Mouse (Mus musculus) olfactory bulb, adult 2 months (tissue): Measurements from ENCODE around the gene Reep6.

Source experiments
- CTCF ChIP-seq: fragments of 200-500 bp; IDR thresholded peaks from 2 replicates; pipeline ENCODE4 v1.5.1; 2012; ENCODE audit warnings: low read depth, mild to moderate bottlenecking, low read length, moderate library complexity; ENCODE audit not compliant: insufficient read depth
- POLR2A ChIP-seq: fragments of 200-500 bp; IDR thresholded peaks from 2 replicates; pipeline ENCODE4 v1.6.1; 2012; ENCODE audit warnings: mild to moderate bottlenecking, low read depth, low read length, moderate library complexity; ENCODE audit not compliant: insufficient read depth

GRCm38 (mm10) chr10:80282481-80283441 lies 47.0 kb upstream of the Reep6 start:
- TF ChIP-seq POLR2A (no peak), CTCF (no peak)
